ENCODE assay signal across 11 mouse cellular contexts in genomic region chr7:112690836-112691781, GRCm38 (mm10). TPM values are rescaled to one million over a fixed set of nuclear protein-coding genes. Genes with fewer than 3 reads are reported as not detected.
A peak's percentile ranks its signal among the peaks of the same experiment; 100 is the strongest.
DNase-seq lines count a peak whose midpoint lies in the region; ATAC-seq and TF ChIP-seq lines count a peak whose summit lies in the region.
"Had no signal": no experiment of that assay in that cellular context is flagged by ENCODE, and none has a peak within 500 bp of the region (broad histone marks: within the 10 kb centered on the region; RNA-seq: fewer than 3 reads in every experiment).

No protein-coding gene starts in this region.

- no peaks in the 10 kb centered on the region for H3K36me3 ChIP-seq in hindbrain, embryonic 14.5 days (replicated peaks; ENCODE audit: control insufficient read depth, insufficient read depth)
- H3K36me3 ChIP-seq in hindbrain, embryonic 13.5 days = no peaks in the 10 kb centered on the region
- no peaks in the 10 kb centered on the region for H3K36me3 ChIP-seq in kidney, adult 2 months (ENCODE audit: control insufficient read depth, insufficient read depth, low read length)
- H3K36me3 ChIP-seq: embryonic facial prominence, embryonic 12.5 days had no signal

- WGBS in hindbrain, embryonic 14.5 days = 25% methylated on average over 7 of the region's 7 CpGs
- 16% methylated on average over 7 of the region's 7 CpGs for WGBS in hindbrain, embryonic 13.5 days
- WGBS in kidney, adult 2 months = 43% methylated on average over 7 of the region's 7 CpGs

- TF ChIP-seq POLR2A in kidney, adult 2 months (IDR thresholded peaks at IDR 0.05; ENCODE audit: low read depth, low read length) = no peak

- H3K4me3 ChIP-seq in hindbrain, embryonic 14.5 days (replicated peaks; ENCODE audit: low read length) = no peak overlapping the region
- no peak overlapping the region for H3K4me3 ChIP-seq in hindbrain, embryonic 13.5 days
- no peak overlapping the region for H3K4me3 ChIP-seq in kidney, adult 2 months (ENCODE audit: insufficient read depth, low read depth, low read length)
- no peak overlapping the region for H3K4me3 ChIP-seq in layer of hippocampus, adult 2 months
- H3K4me3 ChIP-seq: embryonic facial prominence, embryonic 12.5 days had no signal

- TF ChIP-seq CTCF in kidney, adult 2 months (conservative IDR thresholded peaks at IDR 0.05; ENCODE audit: insufficient read depth, insufficient read length, low read depth, low read length) = no peak
- no peak for TF ChIP-seq CTCF in layer of hippocampus, adult 2 months (conservative IDR thresholded peaks at IDR 0.05)

- ATAC-seq in hindbrain, embryonic 14.5 days (ENCODE audit: low FRiP score) = peak; percentile 17; the same call in 1 of the 2 replicates
- ATAC-seq in hindbrain, embryonic 13.5 days (ENCODE audit: low FRiP score) = no peak
- ATAC-seq: inflammation-experienced regulatory T-cells, adult 6 months had no signal

- no peak overlapping the region for H3K27ac ChIP-seq in hindbrain, embryonic 14.5 days
- no peak overlapping the region for H3K27ac ChIP-seq in hindbrain, embryonic 13.5 days
- no peak overlapping the region for H3K27ac ChIP-seq in kidney, adult 2 months (ENCODE audit: insufficient read depth, low read depth, low read length)
- H3K27ac ChIP-seq in layer of hippocampus, adult 2 months = no peak overlapping the region
- H3K27ac ChIP-seq: embryonic facial prominence, embryonic 12.5 days had no signal

- no peak overlapping the region for H3K9ac ChIP-seq in hindbrain, embryonic 14.5 days
- no peak overlapping the region for H3K9ac ChIP-seq in hindbrain, embryonic 13.5 days
- H3K9ac ChIP-seq: embryonic facial prominence, embryonic 12.5 days had no signal

- peaks cover 10% of the 10 kb centered on the region for H3K4me1 ChIP-seq in hindbrain, embryonic 14.5 days (replicated peaks; ENCODE audit: control insufficient read depth, insufficient read depth, low read length)
- peaks cover 74% of the 10 kb centered on the region for H3K4me1 ChIP-seq in hindbrain, embryonic 13.5 days (replicated peaks)
- peaks cover 48% of the 10 kb centered on the region for H3K4me1 ChIP-seq in kidney, adult 2 months (ENCODE audit: control insufficient read depth, insufficient read depth, low read length)

- no peaks in the 10 kb centered on the region for H3K9me3 ChIP-seq in hindbrain, embryonic 14.5 days (ENCODE audit: control insufficient read depth, low read length)
- H3K9me3 ChIP-seq in hindbrain, embryonic 13.5 days = no peaks in the 10 kb centered on the region
- H3K9me3 ChIP-seq: embryonic facial prominence, embryonic 12.5 days had no signal

- no peak overlapping the region for H3K4me2 ChIP-seq in hindbrain, embryonic 14.5 days (replicated peaks)
- H3K4me2 ChIP-seq in hindbrain, embryonic 13.5 days = no peak overlapping the region
- H3K4me2 ChIP-seq: embryonic facial prominence, embryonic 12.5 days had no signal

- no peaks in the 10 kb centered on the region for H3K27me3 ChIP-seq in hindbrain, embryonic 14.5 days (ENCODE audit: control insufficient read depth, insufficient read depth, low read length)
- no peaks in the 10 kb centered on the region for H3K27me3 ChIP-seq in hindbrain, embryonic 13.5 days
- H3K27me3 ChIP-seq in kidney, adult 2 months (replicated peaks; ENCODE audit: control insufficient read depth, insufficient read depth, low read length) = no peaks in the 10 kb centered on the region
- H3K27me3 ChIP-seq: embryonic facial prominence, embryonic 12.5 days had no signal

- DNase-seq in hindbrain, embryonic 14.5 days (ENCODE audit: low spot score) = no peak
- peak; percentile 78 for DNase-seq in embryo, embryonic 11 days
- peak; percentile 72 for DNase-seq in kidney, adult 2 months
- peak; percentile 58 for DNase-seq in mesoderm, embryonic 11.5 days (ENCODE audit: low read depth, low spot score)
- no peak for DNase-seq in layer of hippocampus, adult 2 months (ENCODE audit: low spot score in 2 of 2)
- DNase-seq in urinary bladder, postnatal 10 days (ENCODE audit: low spot score) = no peak
- no peak for DNase-seq in natural killer cell, adult 2 months (ENCODE audit: low spot score in 2 of 2)

RNA-seq across cellular contexts. Expression of gene Tead1, which starts 12.0 kb away (rescaled TPM):
- polyA plus RNA-seq in hindbrain, embryonic 14.5 days (2014; fragmentation: Nextera tagmentation; extraction: Ambion mirVana) = 6.5 and 16.0 TPM in 2 replicates
- polyA plus RNA-seq in hindbrain, embryonic 13.5 days (2015; fragmentation: Nextera tagmentation; extraction: Ambion mirVana) = 20.5 and 21.5 TPM in 2 replicates
- 14.7 TPM in 2 replicates for polyA plus RNA-seq in kidney, adult 2 months (2012; rRNA removed)
- total RNA-seq in layer of hippocampus, adult 2 months (2021) = 10 to 100 TPM; 23.9 to 29.0 TPM
- total RNA-seq: MEL had no signal

Comparison
In these comparisons a context has a peak if more than half of its experiments do, and no peak if none do; other contexts are left out.
1. DNase-seq: peak in embryo, embryonic 11 days (single experiment), kidney, adult 2 months (single experiment) and mesoderm, embryonic 11.5 days (single experiment); none in hindbrain, embryonic 14.5 days (single experiment), layer of hippocampus, adult 2 months (0 of 2), urinary bladder, postnatal 10 days (single experiment) and natural killer cell, adult 2 months (0 of 2).